Comparison of ENCODE assay signal across 8 mouse cellular contexts in genomic region chr10:79532678-79533077, GRCm38 (mm10). TPM values are rescaled to one million over a fixed set of nuclear protein-coding genes. Genes with fewer than 3 reads are reported as not detected.
DNase-seq lines count a peak whose midpoint lies in the region; ATAC-seq lines count a peak whose summit lies in the region.

No protein-coding gene starts in this region.

- no peaks in the 10 kb centered on the region for H3K9me3 ChIP-seq in heart, embryonic 11.5 days (replicated peaks; ENCODE audit: control insufficient read depth, low read length)
- H3K9me3 ChIP-seq in intestine, embryonic 14.5 days (ENCODE audit: control insufficient read depth, low read length), result no peaks in the 10 kb centered on the region
- no peaks in the 10 kb centered on the region for H3K9me3 ChIP-seq in midbrain, embryonic 11.5 days (ENCODE audit: control insufficient read depth, low read length)

- peaks cover 10% of the 10 kb centered on the region for H3K27me3 ChIP-seq in heart, embryonic 11.5 days (ENCODE audit: control insufficient read depth, insufficient read depth, low read length)
- no peaks in the 10 kb centered on the region for H3K27me3 ChIP-seq in intestine, embryonic 14.5 days (replicated peaks; ENCODE audit: control insufficient read depth, insufficient read depth, low read length)
- no peaks in the 10 kb centered on the region; the same call in 1 of the 2 replicates for H3K27me3 ChIP-seq in midbrain, embryonic 11.5 days (ENCODE audit: control insufficient read depth, insufficient read depth, low read length)

- 49% methylated on average over 3 of the region's 3 CpGs for WGBS in heart, embryonic 11.5 days (ENCODE audit: insufficient replicate concordance)
- WGBS in intestine, embryonic 14.5 days, result 27% methylated on average over 3 of the region's 3 CpGs
- 25% methylated on average over 3 of the region's 3 CpGs for WGBS in midbrain, embryonic 11.5 days

- no peak for DNase-seq in heart, postnatal 4 days
- DNase-seq in urinary bladder, postnatal 10 days (ENCODE audit: low spot score), result peak; percentile 6
- DNase-seq in urinary bladder, postnatal 14 days (ENCODE audit: low spot score), result no peak
- peak; percentile 59 for DNase-seq in intestine, embryonic 14.5 days (ENCODE audit: low spot score)
- no peak for DNase-seq in midbrain, embryonic 11.5 days (ENCODE audit: low spot score, missing footprints)
- DNase-seq in MN1 (ENCODE audit: low spot score), result no peak
- no peak for DNase-seq in cerebellum, postnatal 10 days

- 0 out of 2 replicates have a peak, but pooled peaks cover 3% of the 10 kb centered on the region for H3K36me3 ChIP-seq in heart, embryonic 11.5 days (ENCODE audit: control insufficient read depth, insufficient read depth, low read length)
- H3K36me3 ChIP-seq in intestine, embryonic 14.5 days (ENCODE audit: control insufficient read depth, insufficient read depth, low read length), result peaks cover 8% of the 10 kb centered on the region; the same call in 1 of the 2 replicates
- H3K36me3 ChIP-seq in midbrain, embryonic 11.5 days (ENCODE audit: control insufficient read depth, insufficient read depth, low read length), result no peaks in the 10 kb centered on the region

- no peak for ATAC-seq in heart, embryonic 11.5 days (replicated peaks; ENCODE audit: insufficient number of reproducible peaks, low FRiP score, low TSS enrichment)
- peak; percentile 36 for ATAC-seq in intestine, embryonic 14.5 days (replicated peaks; ENCODE audit: low FRiP score, low TSS enrichment, low read depth)
- ATAC-seq in midbrain, embryonic 11.5 days (ENCODE audit: low FRiP score), result peak; percentile 12; the same call in 1 of the 2 replicates

- no peak overlapping the region for H3K27ac ChIP-seq in heart, embryonic 11.5 days (ENCODE audit: low read depth, low read length)
- H3K27ac ChIP-seq in intestine, embryonic 14.5 days (ENCODE audit: low read depth), result peak overlapping the region; percentile 78
- no peak overlapping the region for H3K27ac ChIP-seq in midbrain, embryonic 11.5 days (ENCODE audit: low read depth, low read length)

- 0 out of 2 replicates have a peak, but pooled peaks cover 10% of the 10 kb centered on the region for H3K4me1 ChIP-seq in heart, embryonic 11.5 days (ENCODE audit: control insufficient read depth, insufficient read depth, low read length)
- H3K4me1 ChIP-seq in intestine, embryonic 14.5 days (replicated peaks; ENCODE audit: control insufficient read depth, insufficient read depth, low read length), result peaks cover 7% of the 10 kb centered on the region; the same call in 1 of the 2 replicates
- H3K4me1 ChIP-seq in midbrain, embryonic 11.5 days (ENCODE audit: control insufficient read depth, insufficient read depth, low read length), result 0 out of 2 replicates have a peak, but pooled peaks cover 7% of the 10 kb centered on the region

- H3K9ac ChIP-seq in heart, embryonic 11.5 days (ENCODE audit: low read depth, low read length), result peak overlapping the region; percentile 80; the same call in 1 of the 2 replicates
- H3K9ac ChIP-seq in intestine, embryonic 14.5 days (ENCODE audit: low read length), result peak overlapping the region; percentile 63
- peak overlapping the region; percentile 66 for H3K9ac ChIP-seq in midbrain, embryonic 11.5 days (ENCODE audit: low read length)

- H3K4me2 ChIP-seq in heart, embryonic 11.5 days, result peak overlapping the region; percentile 99
- peak overlapping the region; percentile 97 for H3K4me2 ChIP-seq in intestine, embryonic 14.5 days (ENCODE audit: low read length)
- peak overlapping the region; percentile 97 for H3K4me2 ChIP-seq in midbrain, embryonic 11.5 days

- H3K4me3 ChIP-seq in heart, embryonic 11.5 days (ENCODE audit: low read depth, low read length), result peak overlapping the region; percentile 65
- peak overlapping the region; percentile 64 for H3K4me3 ChIP-seq in intestine, embryonic 14.5 days (ENCODE audit: low read depth, low read length)
- peak overlapping the region; percentile 55 for H3K4me3 ChIP-seq in midbrain, embryonic 11.5 days (ENCODE audit: low read depth, low read length)

RNA-seq across cellular contexts. Expression of gene Plpp2, which starts 0.9 kb away (rescaled TPM):
- 14.2 and 15.6 TPM in 2 replicates for polyA plus RNA-seq in heart, embryonic 11.5 days (2014; fragmentation: Nextera tagmentation; extraction: Ambion mirVana)
- 1 to 10 TPM; 5.7 to 6.0 TPM for total RNA-seq in heart, postnatal 4 days (2021)
- 91.9 and 92.2 TPM in 2 replicates for polyA plus RNA-seq in intestine, embryonic 14.5 days (2014; fragmentation: Nextera tagmentation; extraction: Ambion mirVana)
- polyA plus RNA-seq in midbrain, embryonic 11.5 days (2014; fragmentation: Nextera tagmentation; extraction: Ambion mirVana), result 10.5 and 13.4 TPM in 2 replicates

RNA-seq across cellular contexts. Expression of gene Mier2, which starts 22.3 kb away (rescaled TPM):
- polyA plus RNA-seq in heart, embryonic 11.5 days (2014; fragmentation: Nextera tagmentation; extraction: Ambion mirVana), result 26.5 and 29.3 TPM in 2 replicates
- total RNA-seq in heart, postnatal 4 days (2021), result 10 to 100 TPM; 19.7 to 21.9 TPM
- 47.9 and 48.0 TPM in 2 replicates for polyA plus RNA-seq in intestine, embryonic 14.5 days (2014; fragmentation: Nextera tagmentation; extraction: Ambion mirVana)
- polyA plus RNA-seq in midbrain, embryonic 11.5 days (2014; fragmentation: Nextera tagmentation; extraction: Ambion mirVana), result 33.0 and 41.8 TPM in 2 replicates

RNA-seq across cellular contexts. Expression of gene Theg, which starts 54.5 kb away (rescaled TPM):
- not detected in 2 replicates for polyA plus RNA-seq in heart, embryonic 11.5 days (2014; fragmentation: Nextera tagmentation; extraction: Ambion mirVana)
- total RNA-seq in heart, postnatal 4 days (2021), result not detected
- not detected in 2 replicates for polyA plus RNA-seq in intestine, embryonic 14.5 days (2014; fragmentation: Nextera tagmentation; extraction: Ambion mirVana)
- not detected in 2 replicates for polyA plus RNA-seq in midbrain, embryonic 11.5 days (2014; fragmentation: Nextera tagmentation; extraction: Ambion mirVana)

Comparison
In these comparisons a context has a peak if more than half of its experiments do, and no peak if none do; other contexts are left out.
1. DNase-seq: peak in urinary bladder, postnatal 10 days (single experiment) and intestine, embryonic 14.5 days (single experiment); none in heart, postnatal 4 days (single experiment), urinary bladder, postnatal 14 days (single experiment), midbrain, embryonic 11.5 days (single experiment), MN1 (single experiment) and cerebellum, postnatal 10 days (0 of 2).
2. Peak in every context shown above with its lines, with median percentiles within 50 percentile points of each other: H3K4me2 ChIP-seq, H3K4me3 ChIP-seq and H3K9ac ChIP-seq.